Mouse (Mus musculus): ENCODE measurements around the gene Hs3st3a1. TPM values are rescaled to one million over a fixed set of nuclear protein-coding genes. Genes with fewer than 3 reads are reported as not detected.

The Hs3st3a1 gene
- polyA plus RNA-seq, 1 experiment from 2014 or later, result 2.6 TPM

DNA sequence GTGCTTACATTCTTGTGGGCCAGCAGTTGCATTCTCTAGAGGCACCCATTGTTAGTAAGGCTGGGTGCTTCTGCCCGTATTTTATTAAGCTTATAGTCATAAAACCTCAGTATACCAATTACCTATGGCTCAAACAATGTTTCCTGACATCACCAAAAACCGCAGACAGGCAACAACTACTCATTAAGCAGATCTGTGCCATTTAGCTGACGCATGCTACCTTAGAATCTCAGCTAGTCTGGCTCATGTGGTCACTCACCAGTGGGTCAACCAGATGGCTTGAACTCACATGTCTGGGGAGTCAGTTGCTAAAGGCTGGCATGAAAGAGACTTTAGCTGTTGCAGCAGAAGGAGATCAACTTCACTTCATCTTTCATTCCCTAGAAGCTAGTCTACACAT, 67.9 kb downstream of the Hs3st3a1 start:
- no peak overlapping the region for H3K4me3 ChIP-seq (replicated peaks; ENCODE audit: low read depth, low read length)
- no peaks in the 10 kb centered on the region for H3K36me3 ChIP-seq (ENCODE audit: control insufficient read depth, insufficient read depth, low read length)
- H3K9me3 ChIP-seq (ENCODE audit: control insufficient read depth, low read length), result peaks cover 5% of the 10 kb centered on the region; the same call in 1 of the 2 replicates
- no peak for DNase-seq
- no peaks in the 10 kb centered on the region for H3K4me1 ChIP-seq (ENCODE audit: control insufficient read depth, insufficient read depth, low read length)
- H3K27me3 ChIP-seq (ENCODE audit: control insufficient read depth, insufficient read depth, low read length), result no peaks in the 10 kb centered on the region
- no peak overlapping the region for H3K27ac ChIP-seq (replicated peaks; ENCODE audit: low read depth, low read length)
- 86% methylated on average over 3 of the region's 3 CpGs for WGBS
- no peak overlapping the region for H3K4me2 ChIP-seq (ENCODE audit: low read length)
- ATAC-seq (ENCODE audit: low FRiP score, low TSS enrichment), result no peak
- H3K9ac ChIP-seq (replicated peaks; ENCODE audit: low read length), result no peak overlapping the region

DNA sequence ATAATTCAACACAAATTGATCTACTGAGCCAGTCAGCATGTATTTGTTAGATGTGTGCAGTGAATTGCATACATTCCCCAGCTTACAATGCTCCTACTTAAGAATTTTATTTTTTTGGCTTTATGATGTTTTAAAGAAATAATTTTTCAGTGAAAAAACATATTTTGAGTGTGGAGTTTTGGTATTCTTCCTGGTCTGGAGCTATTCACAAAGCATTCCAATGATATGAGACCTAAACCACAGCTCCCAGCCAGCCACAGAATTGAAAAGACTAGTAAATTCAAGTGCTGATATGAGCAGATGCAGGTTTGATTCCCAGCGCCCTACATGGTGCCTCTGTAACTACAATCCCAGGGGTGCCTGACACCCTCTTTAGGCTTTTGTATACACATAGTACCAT, 70.8 kb downstream of the Hs3st3a1 start:
- no peak overlapping the region for H3K4me3 ChIP-seq (replicated peaks; ENCODE audit: low read depth, low read length)
- peaks cover 5% of the 10 kb centered on the region; the same call in 1 of the 2 replicates for H3K9me3 ChIP-seq (ENCODE audit: control insufficient read depth, low read length)
- H3K4me2 ChIP-seq (ENCODE audit: low read length), result no peak overlapping the region
- H3K27ac ChIP-seq (replicated peaks; ENCODE audit: low read depth, low read length), result no peak overlapping the region
- WGBS, result 92% methylated on average over 1 of the region's 1 CpGs
- H3K27me3 ChIP-seq (ENCODE audit: control insufficient read depth, insufficient read depth, low read length), result no peaks in the 10 kb centered on the region
- no peaks in the 10 kb centered on the region for H3K4me1 ChIP-seq (ENCODE audit: control insufficient read depth, insufficient read depth, low read length)
- no peak overlapping the region for H3K9ac ChIP-seq (replicated peaks; ENCODE audit: low read length)
- no peak for ATAC-seq (ENCODE audit: low FRiP score, low TSS enrichment)
- no peaks in the 10 kb centered on the region for H3K36me3 ChIP-seq (ENCODE audit: control insufficient read depth, insufficient read depth, low read length)
- no peak for DNase-seq

DNA sequence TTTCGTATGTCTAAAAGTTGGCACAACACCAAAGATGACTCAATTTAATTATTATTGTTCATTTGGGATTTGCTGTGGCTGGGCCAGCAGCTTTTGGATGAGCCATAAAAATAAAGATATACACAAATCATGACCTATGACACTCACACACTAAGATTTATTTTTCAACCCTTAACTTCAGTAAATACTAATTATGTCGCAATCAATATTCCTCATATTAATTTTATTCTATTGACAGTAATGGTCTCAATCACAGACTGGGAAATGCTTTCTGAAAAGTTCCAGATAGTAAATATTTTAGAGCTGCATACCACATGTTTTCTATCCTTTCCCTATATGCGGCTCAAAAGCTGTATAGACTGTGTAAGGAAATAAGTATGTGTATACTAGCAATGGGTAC, 71.9 kb downstream of the Hs3st3a1 start:
- H3K27ac ChIP-seq (replicated peaks; ENCODE audit: low read depth, low read length), result no peak overlapping the region
- no peak for ATAC-seq (ENCODE audit: low FRiP score, low TSS enrichment)
- H3K9ac ChIP-seq (replicated peaks; ENCODE audit: low read length), result no peak overlapping the region
- DNase-seq, result no peak
- 95% methylated on average over 3 of the region's 3 CpGs for WGBS
- no peaks in the 10 kb centered on the region for H3K4me1 ChIP-seq (ENCODE audit: control insufficient read depth, insufficient read depth, low read length)
- no peaks in the 10 kb centered on the region for H3K27me3 ChIP-seq (ENCODE audit: control insufficient read depth, insufficient read depth, low read length)
- no peak overlapping the region for H3K4me3 ChIP-seq (replicated peaks; ENCODE audit: low read depth, low read length)
- H3K4me2 ChIP-seq (ENCODE audit: low read length), result no peak overlapping the region
- H3K9me3 ChIP-seq (ENCODE audit: control insufficient read depth, low read length), result peaks cover 5% of the 10 kb centered on the region; the same call in 1 of the 2 replicates
- no peaks in the 10 kb centered on the region for H3K36me3 ChIP-seq (ENCODE audit: control insufficient read depth, insufficient read depth, low read length)

DNA sequence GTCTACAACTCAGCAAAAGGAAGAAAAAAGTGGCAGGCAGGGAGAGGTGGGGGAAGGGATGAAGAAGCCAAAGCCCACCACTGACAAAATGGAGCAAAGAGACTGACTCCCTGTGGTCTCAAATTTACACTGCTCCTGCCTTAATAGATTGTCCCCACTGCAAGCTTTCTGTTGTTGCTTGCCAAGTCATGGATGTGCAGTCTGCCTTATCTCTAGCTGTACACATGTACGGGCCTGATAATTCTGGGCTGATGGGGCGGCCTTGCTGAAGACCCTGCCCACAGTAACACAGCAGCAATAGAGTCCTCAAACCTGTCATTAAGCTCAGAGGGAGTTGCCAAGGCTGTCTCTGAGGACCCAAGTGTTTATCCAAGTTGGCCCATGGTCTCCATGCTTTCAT, 74.0 kb downstream of the Hs3st3a1 start:
- ATAC-seq (ENCODE audit: low FRiP score, low TSS enrichment) (no peak), DNase-seq (no peak)
- H3K27ac ChIP-seq (replicated peaks; ENCODE audit: low read depth, low read length), result no peak overlapping the region
- 92% methylated on average over 2 of the region's 2 CpGs for WGBS
- no peaks in the 10 kb centered on the region for H3K27me3 ChIP-seq (ENCODE audit: control insufficient read depth, insufficient read depth, low read length)
- H3K9ac ChIP-seq (replicated peaks; ENCODE audit: low read length), result no peak overlapping the region
- H3K9me3 ChIP-seq (ENCODE audit: control insufficient read depth, low read length), result peaks cover 3% of the 10 kb centered on the region; the same call in 1 of the 2 replicates
- no peaks in the 10 kb centered on the region for H3K4me1 ChIP-seq (ENCODE audit: control insufficient read depth, insufficient read depth, low read length)
- no peak overlapping the region for H3K4me2 ChIP-seq (ENCODE audit: low read length)
- H3K4me3 ChIP-seq (replicated peaks; ENCODE audit: low read depth, low read length), result no peak overlapping the region
- no peaks in the 10 kb centered on the region for H3K36me3 ChIP-seq (ENCODE audit: control insufficient read depth, insufficient read depth, low read length)

- DNase-seq (no peak), ATAC-seq (ENCODE audit: low FRiP score, low TSS enrichment) (no peak)
- H3K36me3 ChIP-seq (ENCODE audit: control insufficient read depth, insufficient read depth, low read length), result no peaks in the 10 kb centered on the region
- H3K27ac ChIP-seq (replicated peaks; ENCODE audit: low read depth, low read length), result no peak overlapping the region
- H3K9ac ChIP-seq (replicated peaks; ENCODE audit: low read length), result no peak overlapping the region
- no peaks in the 10 kb centered on the region for H3K4me1 ChIP-seq (ENCODE audit: control insufficient read depth, insufficient read depth, low read length)
- H3K9me3 ChIP-seq (ENCODE audit: control insufficient read depth, low read length), result no peaks in the 10 kb centered on the region
- H3K4me3 ChIP-seq (replicated peaks; ENCODE audit: low read depth, low read length), result no peak overlapping the region
- no peak overlapping the region for H3K4me2 ChIP-seq (ENCODE audit: low read length)
- WGBS, result 86% methylated on average over 4 of the region's 4 CpGs
- no peaks in the 10 kb centered on the region for H3K27me3 ChIP-seq (ENCODE audit: control insufficient read depth, insufficient read depth, low read length)
Measured at GRCm38 (mm10) chr11:64512301-64512700, 77.2 kb downstream of the Hs3st3a1 start.

GRCm38 (mm10) chr11:64513419-64513818, 78.3 kb downstream of the Hs3st3a1 start:
- no peak overlapping the region for H3K4me3 ChIP-seq (replicated peaks; ENCODE audit: low read depth, low read length)
- H3K27ac ChIP-seq (replicated peaks; ENCODE audit: low read depth, low read length), result no peak overlapping the region
- no peaks in the 10 kb centered on the region for H3K9me3 ChIP-seq (ENCODE audit: control insufficient read depth, low read length)
- no peak overlapping the region for H3K4me2 ChIP-seq (ENCODE audit: low read length)
- WGBS, result 92% methylated on average over 5 of the region's 5 CpGs
- no peaks in the 10 kb centered on the region for H3K4me1 ChIP-seq (ENCODE audit: control insufficient read depth, insufficient read depth, low read length)
- no peaks in the 10 kb centered on the region for H3K36me3 ChIP-seq (ENCODE audit: control insufficient read depth, insufficient read depth, low read length)
- no peak for DNase-seq
- ATAC-seq (ENCODE audit: low FRiP score, low TSS enrichment), result no peak
- H3K9ac ChIP-seq (replicated peaks; ENCODE audit: low read length), result no peak overlapping the region
- H3K27me3 ChIP-seq (ENCODE audit: control insufficient read depth, insufficient read depth, low read length), result no peaks in the 10 kb centered on the region

- Histone ChIP-seq H3K9ac (replicated peaks; ENCODE audit: low read length) (no peak overlapping the region), H3K36me3 (ENCODE audit: control insufficient read depth, insufficient read depth, low read length) (no peaks in the 10 kb centered on the region), H3K27ac (replicated peaks; ENCODE audit: low read depth, low read length) (no peak overlapping the region), H3K9me3 (ENCODE audit: control insufficient read depth, low read length) (no peaks in the 10 kb centered on the region), H3K4me1 (ENCODE audit: control insufficient read depth, insufficient read depth, low read length) (no peaks in the 10 kb centered on the region), H3K27me3 (ENCODE audit: control insufficient read depth, insufficient read depth, low read length) (peaks cover 19% of the 10 kb centered on the region), H3K4me3 (replicated peaks; ENCODE audit: low read depth, low read length) (no peak overlapping the region), H3K4me2 (ENCODE audit: low read length) (no peak overlapping the region)
- DNase-seq (no peak), ATAC-seq (ENCODE audit: low FRiP score, low TSS enrichment) (no peak)
- WGBS, result 94% methylated on average over 9 of the region's 9 CpGs
Measured at GRCm38 (mm10) chr11:64516712-64517589, 81.8 kb downstream of the Hs3st3a1 start.

- Histone ChIP-seq H3K9ac (replicated peaks; ENCODE audit: low read length) (no peak overlapping the region), H3K36me3 (ENCODE audit: control insufficient read depth, insufficient read depth, low read length) (no peaks in the 10 kb centered on the region), H3K4me1 (ENCODE audit: control insufficient read depth, insufficient read depth, low read length) (no peaks in the 10 kb centered on the region), H3K4me3 (replicated peaks; ENCODE audit: low read depth, low read length) (no peak overlapping the region), H3K4me2 (ENCODE audit: low read length) (no peak overlapping the region), H3K9me3 (ENCODE audit: control insufficient read depth, low read length) (no peaks in the 10 kb centered on the region), H3K27me3 (ENCODE audit: control insufficient read depth, insufficient read depth, low read length) (peaks cover 19% of the 10 kb centered on the region), H3K27ac (replicated peaks; ENCODE audit: low read depth, low read length) (no peak overlapping the region)
- peak; percentile 53 for DNase-seq
- 69% methylated on average over 6 of the region's 6 CpGs for WGBS
- ATAC-seq (ENCODE audit: low FRiP score, low TSS enrichment), result no peak
Measured at GRCm38 (mm10) chr11:64518146-64518841, 83.2 kb downstream of the Hs3st3a1 start.
